ENCODE assay signal across 16 mouse cellular contexts in genomic region chr15:5514217-5514616, GRCm38 (mm10).
DNase-seq lines count a peak whose midpoint lies in the region; TF ChIP-seq lines count a peak whose summit lies in the region.
"Had no signal": no experiment of that assay in that cellular context is flagged by ENCODE, and none has a peak within 500 bp of the region (broad histone marks: within the 10 kb centered on the region; RNA-seq: fewer than 3 reads in every experiment).

No protein-coding gene starts in this region.

- peak; percentile 51 for DNase-seq in lung, postnatal 36 days
- no peak for DNase-seq in lung, adult 2 months
- DNase-seq in T-cell, adult 2 months (ENCODE audit: low spot score), result peak; percentile 63
- DNase-seq in thymus, postnatal 36 days, result peak; percentile 39 to 44
- no peak for DNase-seq in embryonic facial prominence, embryonic 10.5 days (ENCODE audit: low spot score)
- no peak for DNase-seq in urinary bladder, adult 18-20 months (ENCODE audit: low spot score in 2 of 2)
- no peak for DNase-seq in ovary, postnatal 14 days (ENCODE audit: low spot score)
- DNase-seq: adrenal gland, adult 8-10 months; cerebellum, adult 9-11 months; heart, adult 18-20 months; right cerebral cortex, postnatal 14 days had no signal

- H3K4me1 ChIP-seq in lung, adult 2 months (ENCODE audit: control insufficient read depth, insufficient read depth, low read length), result no peaks in the 10 kb centered on the region
- H3K4me1 ChIP-seq in megakaryocyte, embryonic 14.5 days, result peaks cover 67% of the 10 kb centered on the region
- H3K4me1 ChIP-seq in embryonic facial prominence, embryonic 10.5 days, result no peaks in the 10 kb centered on the region
- H3K4me1 ChIP-seq: forebrain, embryonic 15.5 days; kidney, embryonic 15.5 days; limb, embryonic 15.5 days had no signal

- no peak for TF ChIP-seq CTCF in lung, adult 2 months (IDR thresholded peaks at IDR 0.05; ENCODE audit: insufficient read depth, low read length)

- 27% methylated on average over 4 of the region's 4 CpGs for WGBS in lung, adult 2 months
- WGBS in embryonic facial prominence, embryonic 10.5 days, result 61% methylated on average over 4 of the region's 4 CpGs

- no peak overlapping the region for H3K27ac ChIP-seq in embryonic facial prominence, embryonic 10.5 days (replicated peaks)
- H3K27ac ChIP-seq: forebrain, embryonic 15.5 days; hindbrain, embryonic 14.5 days; kidney, embryonic 15.5 days; limb, embryonic 15.5 days had no signal

- H3K9me3 ChIP-seq in megakaryocyte, embryonic 14.5 days, result no peaks in the 10 kb centered on the region
- no peaks in the 10 kb centered on the region for H3K9me3 ChIP-seq in embryonic facial prominence, embryonic 10.5 days
- H3K9me3 ChIP-seq: forebrain, embryonic 15.5 days; kidney, embryonic 15.5 days; limb, embryonic 15.5 days had no signal

- H3K27me3 ChIP-seq in megakaryocyte, embryonic 14.5 days (replicated peaks), result no peaks in the 10 kb centered on the region
- H3K27me3 ChIP-seq in embryonic facial prominence, embryonic 10.5 days (replicated peaks; ENCODE audit: low read depth, poor library complexity, severe bottlenecking), result no peaks in the 10 kb centered on the region
- H3K27me3 ChIP-seq: forebrain, embryonic 15.5 days; kidney, embryonic 15.5 days; limb, embryonic 15.5 days had no signal

- H3K36me3 ChIP-seq in megakaryocyte, embryonic 14.5 days (replicated peaks; ENCODE audit: low read length), result no peaks in the 10 kb centered on the region
- H3K36me3 ChIP-seq in embryonic facial prominence, embryonic 10.5 days (replicated peaks), result no peaks in the 10 kb centered on the region
- H3K36me3 ChIP-seq: forebrain, embryonic 15.5 days; kidney, embryonic 15.5 days; limb, embryonic 15.5 days had no signal

- no peak overlapping the region for H3K4me3 ChIP-seq in lung, adult 2 months (replicated peaks; ENCODE audit: extremely low read depth, low read depth, low read length)
- peak overlapping the region; percentile 86 for H3K4me3 ChIP-seq in megakaryocyte, embryonic 14.5 days (replicated peaks)
- H3K4me3 ChIP-seq in embryonic facial prominence, embryonic 10.5 days, result no peak overlapping the region
- H3K4me3 ChIP-seq: forebrain, embryonic 15.5 days; kidney, embryonic 15.5 days; limb, embryonic 15.5 days had no signal

- TF ChIP-seq POLR2A in lung, adult 2 months (IDR thresholded peaks at IDR 0.05; ENCODE audit: borderline replicate concordance, extremely low read depth, low read depth, low read length), result no peak

Comparison
In these comparisons a context has a peak if more than half of its experiments do, and no peak if none do; other contexts are left out.
1. DNase-seq: peak in lung, postnatal 36 days (single experiment), T-cell, adult 2 months (single experiment) and thymus, postnatal 36 days (2 of 2); none in lung, adult 2 months (single experiment), embryonic facial prominence, embryonic 10.5 days (single experiment), urinary bladder, adult 18-20 months (0 of 2) and ovary, postnatal 14 days (single experiment).